Mouse (Mus musculus) forebrain, embryonic 10.5 days (tissue): Measurements from ENCODE around the gene Tex19.2. TPM values are rescaled to one million over a fixed set of nuclear protein-coding genes. Genes with fewer than 3 reads are reported as not detected.

ENCODE experiments used
- DNase-seq: peaks from one replicate; pipeline ENCODE4 v3.0.0-alpha.2; 2017; ENCODE audit warnings: low spot score; ENCODE audit errors: extremely low spot score
- H3K27ac ChIP-seq: fragments of 300-500 bp; sonication (generic); 2 replicates; pipeline ENCODE4 v1.5.1; 2016; ENCODE audit warnings: mild to moderate bottlenecking
- H3K27me3 ChIP-seq: fragments of 300-500 bp; sonication (generic); 2 replicates; pipeline ENCODE4 v1.6.1; 2016; ENCODE audit warnings: mild to moderate bottlenecking; ENCODE audit not compliant: poor library complexity, severe bottlenecking
- H3K36me3 ChIP-seq: fragments of 300-500 bp; sonication (generic); replicated peaks from 2 replicates; pipeline ENCODE4 v1.6.1; 2016; ENCODE audit warnings: mild to moderate bottlenecking, moderate library complexity
- H3K4me1 ChIP-seq: fragments of 300-500 bp; sonication (generic); 2 replicates; pipeline ENCODE4 v1.6.1; 2016
- H3K4me3 ChIP-seq: fragments of 300-500 bp; sonication (generic); 2 replicates; pipeline ENCODE4 v1.5.1; 2016; ENCODE audit warnings: mild to moderate bottlenecking, moderate library complexity
- H3K9me3 ChIP-seq: fragments of 300-500 bp; sonication (generic); 2 replicates; pipeline ENCODE4 v1.6.1; 2016; ENCODE audit warnings: mild to moderate bottlenecking, moderate library complexity
- WGBS: fragments of 180-500 bp; shearing (Covaris S2); methylation state at CpG from one replicate; pipeline ENCODE4 v1.1.7; 2016; 5-methylcytosine and 5-hydroxymethylcytosine counted together
- polyA plus RNA-seq: library from polyadenylated mRNA; unstranded; fragments of >200 nt; fragmentation: Nextera tagmentation; extraction: Ambion mirVana; gene quantifications from 2 replicates; pipeline ENCODE4 v1.2.1, GENCODE M21; 2016

Tex19.2 gene
- polyA plus RNA-seq, result 0.06 TPM in 1 of 2 replicates, not detected in the other

DNA sequence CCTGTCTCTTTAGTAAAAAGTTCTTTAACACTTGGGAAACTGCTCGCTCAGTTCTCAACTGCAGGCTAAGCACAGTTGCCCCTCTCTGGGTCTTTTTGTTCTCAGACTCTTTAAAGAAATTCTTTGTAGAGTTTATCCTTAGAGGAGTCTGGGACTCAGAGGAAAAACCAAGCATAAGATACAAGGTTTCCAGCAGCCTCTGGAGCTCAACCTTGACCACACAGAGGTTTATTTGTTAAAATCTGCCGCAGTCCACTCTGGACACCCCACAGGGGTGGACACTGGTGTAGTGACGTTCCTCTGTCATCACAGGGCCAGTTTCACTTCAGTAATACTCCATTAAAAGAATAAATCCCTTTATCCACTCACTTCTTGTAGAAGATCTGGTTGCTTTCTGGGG is at the start of gene Tex19.2:
TSS of gene Tex19.2 (minus strand) at position 101 of the 400 bp plus-strand sequence.
- Histone ChIP-seq H3K36me3 (no peaks in the 10 kb centered on the region), H3K4me1 (peaks cover 16% of the 10 kb centered on the region), H3K27ac (peak within 1 kb of the TSS; percentile 15; the same call in 1 of the 2 replicates), H3K27me3 (no peaks in the 10 kb centered on the region), H3K9me3 (no peaks in the 10 kb centered on the region), H3K4me3 (no peak within 1 kb of the TSS)
- WGBS, result 61% methylated on average over 3 of the region's 3 CpGs
- no peak for DNase-seq

DNA sequence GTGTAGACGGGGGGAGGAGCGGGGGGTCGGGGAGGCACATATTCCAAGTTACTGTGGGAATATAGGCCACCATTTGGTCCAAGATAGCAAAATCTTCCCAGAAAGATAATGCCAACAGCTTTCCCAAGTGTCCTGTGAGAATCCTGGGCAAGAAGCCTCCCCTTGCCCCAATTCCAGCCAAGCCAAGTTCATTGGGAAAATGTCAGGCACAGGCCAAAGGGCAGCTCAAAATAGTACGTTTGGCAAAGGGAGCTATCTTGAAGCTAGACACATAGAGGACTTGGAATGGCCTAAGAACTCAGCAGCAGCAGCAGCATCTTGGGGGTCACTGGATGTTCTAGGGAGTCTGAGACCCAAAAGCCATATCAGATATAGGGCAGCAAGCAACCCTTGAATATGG is 45.3 kb upstream of the Tex19.2 start:
- Histone ChIP-seq H3K9me3 (no peaks in the 10 kb centered on the region), H3K27ac (no peak overlapping the region), H3K27me3 (peaks cover 8% of the 10 kb centered on the region; the same call in 1 of the 2 replicates), H3K36me3 (no peaks in the 10 kb centered on the region), H3K4me1 (peaks cover 10% of the 10 kb centered on the region), H3K4me3 (no peak overlapping the region)
- 92% methylated on average over 4 of the region's 4 CpGs for WGBS
- no peak for DNase-seq

DNA sequence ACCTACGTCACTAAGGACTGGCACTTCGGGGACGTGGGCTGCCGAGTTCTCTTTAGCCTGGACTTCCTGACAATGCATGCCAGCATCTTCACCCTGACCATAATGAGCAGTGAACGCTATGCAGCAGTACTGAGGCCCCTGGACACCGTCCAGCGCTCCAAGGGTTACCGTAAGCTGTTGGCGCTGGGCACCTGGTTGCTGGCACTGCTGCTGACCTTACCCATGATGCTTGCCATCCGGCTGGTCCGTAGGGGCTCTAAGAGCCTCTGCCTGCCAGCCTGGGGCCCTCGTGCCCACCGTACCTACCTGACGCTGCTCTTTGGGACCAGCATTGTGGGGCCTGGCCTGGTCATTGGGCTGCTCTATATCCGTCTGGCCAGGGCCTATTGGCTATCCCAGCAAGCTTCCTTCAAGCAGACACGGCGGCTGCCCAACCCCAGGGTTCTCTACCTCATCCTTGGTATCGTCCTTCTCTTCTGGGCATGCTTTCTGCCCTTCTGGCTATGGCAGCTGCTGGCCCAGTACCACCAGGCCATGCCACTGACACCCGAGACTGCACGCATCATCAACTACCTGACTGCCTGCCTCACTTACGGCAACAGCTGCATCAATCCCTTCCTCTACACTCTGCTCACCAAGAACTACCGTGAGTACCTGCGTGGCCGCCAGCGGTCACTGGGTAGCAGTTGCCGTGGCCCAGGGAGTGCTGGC is 42.3 kb upstream of the Tex19.2 start:
- no peak for DNase-seq
- H3K27me3 ChIP-seq, result peaks cover 37% of the 10 kb centered on the region
- no peak overlapping the region for H3K4me3 ChIP-seq
- peaks cover 21% of the 10 kb centered on the region for H3K4me1 ChIP-seq
- H3K9me3 ChIP-seq, result no peaks in the 10 kb centered on the region
- no peaks in the 10 kb centered on the region for H3K36me3 ChIP-seq
- 0 out of 2 replicates have a peak overlapping the region, but pooled peaks have one; percentile 25 for H3K27ac ChIP-seq
- 92% methylated on average over 26 of the region's 26 CpGs for WGBS

DNA sequence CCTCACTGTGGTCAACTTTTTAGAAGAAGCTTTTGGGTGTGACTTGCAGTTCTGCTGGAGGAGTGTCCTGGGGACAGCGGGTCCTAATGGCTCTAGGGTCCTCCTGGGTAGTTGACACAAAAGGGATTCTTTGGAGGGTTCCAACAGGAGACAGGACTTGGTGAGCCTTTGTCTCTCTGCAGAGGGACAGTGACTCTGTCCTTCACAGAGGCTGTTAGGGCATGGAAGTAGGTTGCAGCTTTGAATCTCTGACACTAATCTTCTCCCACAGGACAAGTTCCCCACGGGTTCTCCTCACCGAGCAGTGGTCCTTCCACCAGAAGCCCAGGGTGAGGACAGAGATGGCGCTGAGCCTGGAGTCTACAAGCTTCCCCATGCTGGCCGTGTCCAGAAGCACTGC is 41.5 kb upstream of the Tex19.2 start, which contains the start of gene Uts2r:
TSS of gene Uts2r (plus strand) at position 301 of the 400 bp plus-strand sequence.
- H3K9me3 ChIP-seq, result no peaks in the 10 kb centered on the region
- no peaks in the 10 kb centered on the region for H3K36me3 ChIP-seq
- no peak for DNase-seq
- H3K27me3 ChIP-seq, result peaks cover 45% of the 10 kb centered on the region
- no peak within 1 kb of the TSS for H3K27ac ChIP-seq
- 90% methylated on average over 5 of the region's 5 CpGs for WGBS
- peaks cover 28% of the 10 kb centered on the region for H3K4me1 ChIP-seq
- no peak within 1 kb of the TSS for H3K4me3 ChIP-seq

DNA sequence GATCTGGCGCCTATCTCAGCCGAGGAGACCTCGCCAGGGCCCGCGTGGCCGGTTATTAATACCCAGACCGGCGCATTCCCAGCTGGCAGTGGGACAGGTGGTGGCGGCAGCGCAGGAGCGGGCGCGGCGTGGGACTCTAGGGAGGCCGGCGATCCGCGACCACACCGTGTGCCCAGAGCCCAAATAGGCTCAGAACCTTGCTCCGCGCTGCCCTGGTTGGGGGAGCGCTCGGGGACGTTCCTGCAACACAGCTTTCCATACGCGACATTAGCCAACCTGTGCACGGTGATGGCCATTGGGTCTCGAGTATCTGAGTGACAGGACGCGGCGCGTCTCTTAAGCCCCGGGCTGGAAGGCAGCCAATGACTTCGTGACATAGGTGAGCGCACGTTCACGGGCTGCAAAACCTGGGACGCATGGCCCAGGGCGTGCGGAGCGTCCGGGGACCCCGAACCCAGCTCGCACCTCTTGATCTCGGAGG is 38.0 kb upstream of the Tex19.2 start:
- Histone ChIP-seq H3K27me3 (peaks cover 65% of the 10 kb centered on the region), H3K4me1 (peaks cover 40% of the 10 kb centered on the region), H3K27ac (no peak overlapping the region), H3K9me3 (no peaks in the 10 kb centered on the region), H3K36me3 (no peaks in the 10 kb centered on the region), H3K4me3 (peak overlapping the region; percentile 49)
- DNase-seq, result no peak
- 1% methylated on average over 45 of the region's 45 CpGs for WGBS

DNA sequence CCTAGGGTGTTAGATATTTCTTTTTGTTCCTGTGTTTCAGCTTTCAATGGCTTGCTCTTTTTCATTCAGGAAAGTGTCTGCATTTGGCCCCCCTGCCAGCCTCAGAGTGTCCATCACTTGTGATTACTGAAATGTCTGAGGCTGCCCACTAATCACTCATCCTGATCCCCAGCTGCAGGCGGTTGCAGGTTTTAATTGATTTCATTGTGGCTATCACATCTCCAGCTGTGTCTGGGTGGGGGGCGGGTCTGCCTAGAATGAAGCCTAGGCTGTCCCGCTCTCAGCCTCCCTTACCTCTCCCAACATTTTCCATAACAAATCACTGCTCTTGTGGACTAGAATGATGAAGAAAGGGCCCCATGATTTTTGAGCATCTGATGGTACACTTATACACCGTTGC is 35.7 kb upstream of the Tex19.2 start:
- Histone ChIP-seq H3K27me3 (peaks cover 60% of the 10 kb centered on the region), H3K9me3 (no peaks in the 10 kb centered on the region), H3K36me3 (no peaks in the 10 kb centered on the region), H3K27ac (no peak overlapping the region), H3K4me1 (peaks cover 34% of the 10 kb centered on the region), H3K4me3 (no peak overlapping the region)
- 13% methylated on average over 4 of the region's 4 CpGs for WGBS
- no peak for DNase-seq

DNA sequence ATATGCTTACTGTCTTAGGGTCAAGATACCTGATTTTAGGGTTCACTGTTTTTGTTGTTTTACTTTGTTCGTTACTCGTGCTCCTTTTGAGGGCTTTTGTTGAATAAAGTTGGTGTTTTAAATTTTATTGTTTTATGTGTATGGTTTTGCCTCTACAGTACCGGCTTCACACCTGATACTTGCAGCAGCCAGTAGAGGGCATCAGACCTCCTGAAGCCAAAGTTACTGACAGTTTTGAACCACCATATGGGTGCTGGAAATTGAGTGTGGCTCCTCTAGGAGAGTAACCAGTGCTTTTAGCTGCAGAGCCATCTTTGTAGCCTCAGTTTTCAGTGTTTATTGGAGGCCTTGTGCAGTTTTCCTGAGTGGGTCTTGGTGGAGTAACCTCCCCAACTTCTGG is 29.7 kb upstream of the Tex19.2 start:
- Histone ChIP-seq H3K9me3 (no peaks in the 10 kb centered on the region), H3K36me3 (no peaks in the 10 kb centered on the region), H3K4me1 (peaks cover 4% of the 10 kb centered on the region), H3K4me3 (no peak overlapping the region), H3K27me3 (0 out of 2 replicates have a peak, but pooled peaks cover 4% of the 10 kb centered on the region), H3K27ac (no peak overlapping the region)
- 85% methylated on average over 3 of the region's 3 CpGs for WGBS
- no peak for DNase-seq

DNA sequence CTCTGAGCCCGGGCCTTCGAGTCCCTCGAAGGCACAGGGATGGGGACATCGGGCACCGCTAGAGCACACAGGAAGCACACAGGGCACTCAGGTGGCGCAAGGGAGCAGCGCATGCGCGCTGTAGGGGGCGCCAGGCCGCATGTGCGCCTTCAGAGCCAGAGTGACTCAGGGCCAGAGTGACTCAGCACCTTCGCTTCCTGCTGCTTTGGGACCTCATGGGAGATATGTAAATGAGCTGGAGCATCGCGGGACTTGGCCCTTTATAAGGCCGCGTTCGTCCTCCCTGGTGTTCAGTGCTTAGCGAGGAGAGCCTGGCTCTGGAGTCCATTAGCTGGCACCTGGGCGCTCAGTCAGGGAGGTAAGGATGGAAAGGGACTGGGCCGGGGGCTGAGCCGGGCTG is 27.4 kb upstream of the Tex19.2 start, which contains the start of gene Tex19.1:
TSS of gene Tex19.1 (plus strand) at position 279 of the 400 bp plus-strand sequence.
- WGBS, result 92% methylated on average over 22 of the region's 22 CpGs
- Histone ChIP-seq H3K4me3 (no peak within 1 kb of the TSS), H3K27ac (no peak within 1 kb of the TSS), H3K9me3 (no peaks in the 10 kb centered on the region), H3K4me1 (peaks cover 7% of the 10 kb centered on the region), H3K36me3 (no peaks in the 10 kb centered on the region), H3K27me3 (no peaks in the 10 kb centered on the region)
- no peak for DNase-seq

DNA sequence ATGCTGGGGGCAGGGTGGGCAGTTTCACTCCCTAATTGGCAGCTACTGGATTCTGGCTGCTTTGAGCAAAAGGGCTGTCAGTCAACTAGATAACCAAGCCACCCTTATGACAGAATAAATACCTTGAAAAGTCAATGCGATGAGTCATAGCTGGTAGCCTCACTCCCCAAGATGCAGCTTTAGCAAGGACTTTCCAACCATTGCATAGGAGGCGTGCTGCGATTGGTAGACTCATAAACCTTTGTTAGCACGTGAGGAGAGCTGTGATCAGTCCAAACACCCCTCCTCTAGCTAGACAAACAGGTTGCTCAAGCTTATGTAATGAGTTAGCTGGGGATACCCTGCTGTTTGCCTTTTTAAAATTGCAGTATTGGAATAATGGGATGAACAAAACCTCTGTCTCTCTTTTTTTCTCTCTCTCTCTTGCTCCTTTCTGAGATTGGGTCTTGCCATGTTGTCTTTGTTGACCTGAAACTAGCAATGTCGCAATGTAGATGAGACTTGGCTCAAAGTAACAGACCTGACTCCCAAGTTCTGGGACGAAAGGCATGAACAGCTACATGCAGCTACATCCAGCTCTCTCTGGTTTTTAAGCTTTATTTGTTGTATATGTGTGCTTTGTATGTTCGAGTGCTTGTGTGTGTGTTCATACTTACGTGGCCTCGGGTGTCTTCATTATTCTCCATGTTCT is 25.0 kb upstream of the Tex19.2 start:
- H3K9me3 ChIP-seq, result no peaks in the 10 kb centered on the region
- DNase-seq, result no peak
- no peaks in the 10 kb centered on the region for H3K36me3 ChIP-seq
- H3K4me1 ChIP-seq, result peaks cover 7% of the 10 kb centered on the region
- no peak overlapping the region for H3K4me3 ChIP-seq
- 78% methylated on average over 9 of the region's 9 CpGs for WGBS
- H3K27me3 ChIP-seq, result no peaks in the 10 kb centered on the region; the same call in 1 of the 2 replicates
- no peak overlapping the region for H3K27ac ChIP-seq

DNA sequence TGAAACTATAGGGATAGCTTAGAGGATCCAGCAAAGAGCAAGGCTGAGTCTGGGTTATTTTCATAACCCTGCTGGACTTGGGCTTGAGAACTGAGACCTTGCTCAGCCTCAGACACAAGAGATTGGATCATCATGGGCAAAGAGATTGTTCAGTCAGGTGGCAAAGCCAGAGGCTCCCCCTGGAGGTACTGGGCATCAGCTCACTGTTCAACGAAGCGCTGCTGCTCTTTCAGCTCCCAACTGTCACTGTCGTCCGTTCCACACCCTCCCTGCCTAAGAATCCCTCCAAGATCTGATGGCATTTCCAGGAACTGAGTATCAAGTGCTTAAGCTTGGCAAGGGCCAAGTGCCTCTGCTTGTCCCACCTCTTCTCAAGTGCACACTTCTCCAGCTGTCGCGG is 20.3 kb upstream of the Tex19.2 start:
- H3K27me3 ChIP-seq, result no peaks in the 10 kb centered on the region; the same call in 1 of the 2 replicates
- no peaks in the 10 kb centered on the region for H3K36me3 ChIP-seq
- WGBS, result 57% methylated on average over 6 of the region's 6 CpGs
- no peaks in the 10 kb centered on the region for H3K9me3 ChIP-seq
- H3K4me3 ChIP-seq, result no peak overlapping the region
- H3K4me1 ChIP-seq, result peaks cover 7% of the 10 kb centered on the region
- DNase-seq, result no peak
- H3K27ac ChIP-seq, result no peak overlapping the region

DNA sequence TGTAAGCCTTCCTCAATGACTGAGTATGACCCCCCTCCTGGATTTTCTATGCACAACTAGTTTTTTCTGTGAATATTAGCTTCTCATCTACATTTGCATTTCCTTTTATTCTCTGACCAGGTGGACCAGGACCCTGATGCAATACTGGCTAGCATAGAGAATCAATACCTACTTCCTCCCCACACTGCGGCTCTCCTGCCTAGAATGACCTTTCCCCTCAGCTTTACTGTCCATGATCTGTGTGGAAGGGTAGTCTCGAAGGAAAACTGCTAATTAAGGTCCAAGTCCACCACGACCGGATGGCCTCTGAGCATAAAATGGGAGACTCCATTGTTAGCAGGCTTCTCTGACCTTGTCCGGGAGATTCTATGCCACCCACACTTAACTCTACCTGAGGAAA is 19.2 kb upstream of the Tex19.2 start:
- no peaks in the 10 kb centered on the region for H3K4me1 ChIP-seq
- H3K4me3 ChIP-seq, result no peak overlapping the region
- no peaks in the 10 kb centered on the region for H3K36me3 ChIP-seq
- whole genome bisulfite sequencing, result 88% methylated on average over 5 of the region's 5 CpGs
- no peak overlapping the region for H3K27ac ChIP-seq
- H3K9me3 ChIP-seq, result no peaks in the 10 kb centered on the region
- no peaks in the 10 kb centered on the region; the same call in 1 of the 2 replicates for H3K27me3 ChIP-seq
- no peak for DNase-seq

DNA sequence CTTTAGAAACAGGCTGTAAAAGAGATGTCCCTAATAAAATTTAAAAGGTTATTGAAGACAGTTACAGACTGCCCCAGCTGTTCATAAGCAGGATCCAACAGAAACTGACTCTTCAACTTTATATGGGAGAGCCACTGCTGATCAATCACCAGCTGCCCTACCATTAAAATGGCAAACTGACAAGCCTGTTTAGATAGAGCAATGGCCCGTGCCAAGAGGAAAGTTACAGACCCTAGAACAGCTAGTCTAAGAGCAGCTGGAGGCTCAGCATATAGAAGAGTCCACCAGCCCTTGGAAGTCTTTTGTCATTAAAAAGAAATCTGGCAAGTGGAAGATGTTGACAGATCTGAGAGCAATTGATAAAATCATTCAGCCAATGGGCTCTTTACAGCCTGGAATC is 16.1 kb upstream of the Tex19.2 start:
- WGBS, result 80% methylated on average over 1 of the region's 1 CpGs
- H3K4me1 ChIP-seq, result no peaks in the 10 kb centered on the region
- no peak overlapping the region for H3K27ac ChIP-seq
- H3K36me3 ChIP-seq, result no peaks in the 10 kb centered on the region
- H3K9me3 ChIP-seq, result no peaks in the 10 kb centered on the region
- H3K4me3 ChIP-seq, result no peak overlapping the region
- H3K27me3 ChIP-seq, result no peaks in the 10 kb centered on the region; the same call in 1 of the 2 replicates
- no peak for DNase-seq

DNA sequence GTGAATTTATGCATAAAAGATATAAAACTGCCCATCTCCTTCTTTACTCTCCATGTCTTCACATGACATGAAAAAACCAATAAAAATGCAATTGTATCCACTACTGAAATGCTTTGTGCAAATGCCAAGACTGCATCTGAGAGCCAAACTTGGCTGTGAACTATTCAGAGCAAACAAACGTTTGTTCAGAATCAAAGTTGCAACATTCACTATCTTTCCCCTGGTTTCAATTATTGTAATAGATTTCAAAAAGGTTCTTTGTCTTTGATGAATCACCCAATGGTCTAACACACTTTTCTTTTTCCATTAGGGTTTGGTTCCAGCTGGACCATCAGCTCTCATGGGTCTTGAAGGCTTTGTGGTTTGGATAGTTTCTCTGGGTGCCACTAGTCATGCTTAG is 11.1 kb upstream of the Tex19.2 start:
- DNase-seq, result no peak
- H3K9me3 ChIP-seq, result no peaks in the 10 kb centered on the region
- no peaks in the 10 kb centered on the region for H3K4me1 ChIP-seq
- no peaks in the 10 kb centered on the region for H3K27me3 ChIP-seq
- H3K27ac ChIP-seq, result no peak overlapping the region
- H3K36me3 ChIP-seq, result no peaks in the 10 kb centered on the region
- WGBS, result 85% methylated on average over 1 of the region's 1 CpGs
- H3K4me3 ChIP-seq, result no peak overlapping the region
